Mouse (Mus musculus): ENCODE measurements around the gene Gm21671.
"Not testable (repeated sequence)": the region's sequence is repeated elsewhere in the genome, so short reads cannot be mapped to it uniquely, and the experiment has no call there.

The Gm21671 gene

DNA sequence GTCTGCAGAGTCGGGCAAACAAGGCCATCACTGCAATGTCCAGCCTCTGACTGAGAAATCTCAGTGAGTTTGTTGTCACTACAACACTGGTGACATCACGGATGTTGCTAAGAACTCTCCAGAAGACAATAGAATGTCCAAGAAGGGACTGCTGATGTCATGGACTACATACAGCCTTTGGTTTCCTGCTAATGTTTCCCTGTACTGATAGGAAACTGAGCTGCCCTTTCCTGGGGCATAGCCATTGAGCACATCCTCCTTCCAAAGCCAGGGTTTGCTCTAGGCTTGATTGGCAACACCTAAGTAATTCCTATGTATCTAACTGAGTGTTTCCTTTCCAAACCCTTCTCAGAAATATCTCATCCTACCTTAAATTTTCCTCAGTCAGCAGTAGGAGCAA is at the start of gene Gm21671:
Gm21671 (minus strand) TSS at position 101 of the 400 bp plus-strand sequence.
- not testable (repeated sequence) for DNase-seq (ENCODE audit: low spot score)

DNA sequence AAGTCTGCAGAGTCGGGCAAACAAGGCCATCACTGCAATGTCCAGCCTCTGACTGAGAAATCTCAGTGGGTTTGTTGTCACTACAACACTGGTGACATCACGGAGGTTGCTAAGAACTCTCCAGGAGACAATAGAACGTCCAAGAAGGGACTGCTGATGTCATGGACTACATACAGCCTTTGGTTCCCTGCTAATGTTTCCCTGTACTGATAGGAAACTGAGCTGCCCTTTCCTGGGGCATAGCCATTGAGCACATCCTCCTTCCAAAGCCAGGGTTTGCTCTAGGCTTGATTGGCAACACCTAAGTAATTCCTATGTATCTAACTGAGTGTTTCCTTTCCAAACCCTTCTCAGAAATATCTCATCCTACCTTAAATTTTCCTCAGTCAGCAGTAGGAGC is 34.3 kb upstream of the Gm21671 start, which contains the start of gene Gm21698:
Gm21698 (minus strand) TSS at position 101 of the 400 bp plus-strand sequence.
- not testable (repeated sequence) for DNase-seq (ENCODE audit: low spot score)

DNA sequence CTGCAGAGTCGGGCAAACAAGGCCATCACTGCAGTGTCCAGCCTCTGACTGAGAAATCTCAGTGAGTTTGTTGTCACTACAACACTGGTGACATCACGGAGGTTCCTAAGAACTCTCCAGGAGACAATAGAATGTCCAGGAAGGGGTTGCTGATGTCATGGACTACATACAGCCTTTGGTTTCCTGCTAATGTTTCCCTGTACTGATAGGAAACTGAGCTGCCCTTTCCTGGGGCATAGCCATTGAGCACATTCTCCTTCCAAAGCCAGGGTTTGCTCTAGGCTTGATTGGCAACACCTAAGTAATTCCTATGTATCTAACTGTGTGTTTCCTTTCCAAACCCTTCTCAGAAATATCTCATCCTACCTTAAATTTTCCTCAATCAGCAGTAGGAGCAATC is 18.3 kb upstream of the Gm21671 start, which contains the start of gene Gm21680:
Gm21680 (minus strand) TSS at position 101 of the 400 bp plus-strand sequence.
- DNase-seq (ENCODE audit: low spot score) = not testable (repeated sequence)

DNA sequence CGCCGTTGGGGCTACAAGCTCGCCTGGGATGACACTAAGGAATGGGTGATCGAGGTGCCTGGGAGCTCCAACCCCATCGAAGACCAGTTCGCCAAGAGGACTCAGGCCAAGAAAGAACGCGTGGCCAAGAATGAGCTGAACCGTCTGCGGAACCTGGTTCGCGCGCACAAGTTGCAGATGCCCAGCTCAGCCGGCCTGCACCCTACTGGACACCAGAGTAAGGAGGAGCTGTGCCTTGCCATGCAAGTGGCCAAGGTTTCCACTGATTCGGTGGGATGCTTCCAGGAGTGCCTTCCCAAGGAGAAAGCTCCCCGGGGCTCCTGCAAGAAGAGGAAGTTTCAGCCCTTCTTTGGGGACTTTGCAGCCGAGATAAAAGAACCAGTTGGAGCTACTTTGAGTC is 2.8 kb upstream of the Gm21671 start:
- DNase-seq (ENCODE audit: low spot score) = not testable (repeated sequence)

DNA sequence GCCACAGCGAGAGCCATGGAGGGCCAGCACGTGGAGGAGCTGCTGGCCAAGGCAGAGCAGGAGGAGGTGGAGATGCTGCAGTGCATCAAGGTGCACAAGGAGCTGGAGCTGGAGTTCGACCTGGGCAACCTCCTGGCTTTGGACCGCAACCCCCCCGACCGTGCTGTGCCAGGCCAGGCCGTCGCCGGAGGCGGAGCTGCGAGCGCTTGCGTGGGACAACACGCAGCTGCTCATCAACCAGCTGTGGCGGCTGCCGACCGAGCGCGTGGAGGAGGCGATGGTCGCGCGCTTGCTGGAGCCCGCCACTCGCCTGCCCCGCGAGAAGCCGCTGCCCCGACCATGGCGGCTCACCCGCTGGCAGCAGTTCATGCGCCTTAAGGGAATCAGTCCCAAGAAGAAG is 2.4 kb upstream of the Gm21671 start:
- not testable (repeated sequence) for DNase-seq (ENCODE audit: low spot score)

DNA sequence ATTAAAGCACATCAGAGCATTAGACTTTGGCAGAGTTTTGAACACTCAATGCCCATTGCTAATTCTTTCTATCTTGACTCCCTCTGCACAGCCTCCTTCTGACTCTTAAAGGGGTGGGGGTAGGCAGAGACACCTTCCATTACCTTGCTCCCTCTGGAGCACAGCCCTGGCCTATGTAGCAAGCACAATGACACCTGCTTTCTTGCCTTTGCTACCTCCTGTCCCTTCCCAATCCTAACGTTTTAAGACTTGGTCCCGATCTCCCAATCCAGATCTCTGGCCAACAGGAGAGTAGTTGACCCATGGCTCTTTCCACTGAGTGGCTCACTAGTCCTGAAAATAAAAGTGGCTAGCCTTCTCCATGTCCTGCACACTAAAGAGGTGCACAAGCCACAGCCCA is 8.8 kb downstream of the Gm21671 start:
- not testable (repeated sequence) for DNase-seq (ENCODE audit: low spot score)

DNA sequence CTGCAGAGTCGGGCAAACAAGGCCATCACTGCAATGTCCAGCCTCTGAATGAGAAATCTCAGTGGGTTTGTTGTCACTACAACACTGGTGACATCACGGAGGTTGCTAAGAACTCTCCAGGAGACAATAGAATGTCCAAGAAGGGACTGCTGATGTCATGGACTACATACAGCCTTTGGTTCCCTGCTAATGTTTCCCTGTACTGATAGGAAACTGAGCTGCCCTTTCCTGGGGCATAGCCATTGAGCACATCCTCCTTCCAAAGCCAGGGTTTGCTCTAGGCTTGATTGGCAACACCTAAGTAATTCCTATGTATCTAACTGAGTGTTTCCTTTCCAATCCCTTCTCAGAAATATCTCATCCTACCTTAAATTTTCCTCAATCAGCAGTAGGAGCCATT is 11.9 kb downstream of the Gm21671 start, which contains the start of gene Gm21663:
Gm21663 (minus strand) TSS at position 101 of the 400 bp plus-strand sequence.
- not testable (repeated sequence) for DNase-seq (ENCODE audit: low spot score)
